Mouse (Mus musculus): ENCODE data around the gene Gins3. TPM values are rescaled to one million over a fixed set of nuclear protein-coding genes. Genes with fewer than 3 reads are reported as not detected.

Gins3 gene
- polyA plus RNA-seq, 1 experiment from 2014 or later: 32.1 TPM

DNA sequence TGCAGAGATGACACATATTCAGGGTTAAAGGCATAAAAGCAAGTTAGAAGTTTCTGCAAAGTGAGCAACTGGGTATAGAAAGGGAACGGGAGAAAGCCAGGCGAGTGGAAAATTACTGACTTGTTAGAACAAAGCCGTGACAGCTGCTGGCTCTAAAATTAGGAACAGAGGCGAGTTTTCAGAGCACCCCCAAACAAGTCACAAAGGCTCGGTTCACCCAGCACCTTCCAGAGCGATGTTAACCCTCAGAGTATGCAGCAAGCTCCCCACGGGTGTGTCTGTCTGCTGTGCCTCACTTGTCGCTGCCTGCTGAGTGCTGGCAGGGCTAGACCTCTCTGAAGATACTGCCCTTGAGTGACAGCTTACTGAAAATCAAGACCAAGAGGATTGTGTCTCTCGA is 26.0 kb upstream of the Gins3 start:
- 66% methylated on average over 9 of the region's 9 CpGs for WGBS

DNA sequence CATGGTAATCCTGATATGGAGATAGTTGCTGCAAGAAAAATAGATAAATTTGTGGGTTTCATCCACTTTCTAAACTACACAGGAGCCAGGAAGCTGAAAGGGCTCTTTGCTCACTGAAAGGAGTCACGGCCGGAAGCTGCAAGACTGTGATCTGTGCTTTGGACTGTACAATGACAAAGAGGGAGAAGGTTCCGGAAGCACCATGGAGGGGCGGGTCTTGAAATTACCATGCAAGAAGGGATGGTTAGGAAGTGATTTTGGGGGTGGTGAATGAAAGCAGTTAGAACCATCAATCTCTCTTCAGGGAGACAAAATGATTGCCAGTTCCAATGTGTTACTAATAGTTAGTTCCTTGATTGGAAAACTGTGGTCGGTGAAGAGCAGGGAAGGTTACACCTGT is 23.8 kb upstream of the Gins3 start:
- H3K27me3 ChIP-seq (ENCODE audit: low read depth, poor library complexity, severe bottlenecking): peaks cover 5% of the 10 kb centered on the region; the same call in 1 of the 2 replicates
- H3K9me3 ChIP-seq (replicated peaks): no peaks in the 10 kb centered on the region
- WGBS: 87% methylated on average over 5 of the region's 5 CpGs
- no peak overlapping the region for H3K4me3 ChIP-seq
- H3K36me3 ChIP-seq: no peaks in the 10 kb centered on the region
- no peaks in the 10 kb centered on the region for H3K4me1 ChIP-seq
- no peak for DNase-seq (ENCODE audit: low spot score)
- H3K27ac ChIP-seq: no peak overlapping the region

More for the DNA sequence above, 26.0 kb upstream of the Gins3 start:
- no peaks in the 10 kb centered on the region for H3K9me3 ChIP-seq (replicated peaks)
- no peak overlapping the region for H3K27ac ChIP-seq
- no peak overlapping the region for H3K4me3 ChIP-seq
- no peak for DNase-seq (ENCODE audit: low spot score)
- H3K27me3 ChIP-seq (ENCODE audit: low read depth, poor library complexity, severe bottlenecking): 0 out of 2 replicates have a peak, but pooled peaks cover 2% of the 10 kb centered on the region
- no peaks in the 10 kb centered on the region for H3K4me1 ChIP-seq
- no peaks in the 10 kb centered on the region for H3K36me3 ChIP-seq

DNA sequence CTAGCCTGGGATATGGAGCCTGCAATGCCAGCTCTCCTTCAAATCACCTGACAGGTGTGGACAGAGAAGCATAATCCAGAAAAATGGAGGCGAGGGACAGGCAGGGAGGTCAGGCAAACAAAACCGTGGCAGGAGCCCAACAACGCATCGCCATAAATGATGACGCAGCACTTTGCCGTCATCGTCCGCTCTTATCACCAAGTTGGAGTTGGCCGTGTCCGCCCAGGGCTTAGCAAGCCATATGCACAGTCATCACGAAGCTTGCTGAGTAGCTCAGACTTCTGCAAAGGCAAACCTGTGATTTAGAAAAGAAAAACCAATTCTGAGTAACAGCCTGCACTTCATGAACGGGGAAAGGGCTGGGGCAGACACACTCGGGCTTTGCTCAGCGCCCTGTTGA is 22.5 kb upstream of the Gins3 start:
- 87% methylated on average over 14 of the region's 14 CpGs for WGBS
- H3K4me3 ChIP-seq: no peak overlapping the region
- H3K9me3 ChIP-seq (replicated peaks): no peaks in the 10 kb centered on the region
- H3K27ac ChIP-seq: no peak overlapping the region
- DNase-seq (ENCODE audit: low spot score): no peak
- H3K27me3 ChIP-seq (ENCODE audit: low read depth, poor library complexity, severe bottlenecking): peaks cover 5% of the 10 kb centered on the region; the same call in 1 of the 2 replicates
- H3K36me3 ChIP-seq: no peaks in the 10 kb centered on the region
- H3K4me1 ChIP-seq: no peaks in the 10 kb centered on the region

DNA sequence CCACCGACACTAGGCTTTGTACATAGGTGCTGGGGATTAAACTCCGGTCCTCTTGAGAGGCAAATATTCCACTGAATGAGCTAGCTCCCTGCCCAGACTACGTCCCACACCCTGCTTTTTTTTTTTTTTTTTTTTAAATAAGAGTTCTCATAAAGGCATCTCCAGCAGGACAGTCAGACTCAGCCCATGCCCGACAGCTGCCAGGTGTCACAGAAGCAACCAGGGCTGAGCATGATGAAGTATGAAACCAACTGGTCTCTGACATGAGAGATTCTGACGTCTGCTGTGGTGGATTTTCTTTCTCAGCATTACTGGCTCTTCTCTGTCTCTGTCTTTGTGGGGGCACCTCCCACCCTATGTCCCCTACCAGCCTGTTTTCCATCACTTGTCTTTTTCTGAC is 21.5 kb upstream of the Gins3 start:
- H3K27me3 ChIP-seq (ENCODE audit: low read depth, poor library complexity, severe bottlenecking): peaks cover 5% of the 10 kb centered on the region; the same call in 1 of the 2 replicates
- no peak overlapping the region for H3K4me3 ChIP-seq
- no peak overlapping the region for H3K27ac ChIP-seq
- WGBS: 78% methylated on average over 5 of the region's 5 CpGs
- no peaks in the 10 kb centered on the region for H3K4me1 ChIP-seq
- H3K9me3 ChIP-seq (replicated peaks): no peaks in the 10 kb centered on the region
- H3K36me3 ChIP-seq: no peaks in the 10 kb centered on the region
- DNase-seq (ENCODE audit: low spot score): no peak

DNA sequence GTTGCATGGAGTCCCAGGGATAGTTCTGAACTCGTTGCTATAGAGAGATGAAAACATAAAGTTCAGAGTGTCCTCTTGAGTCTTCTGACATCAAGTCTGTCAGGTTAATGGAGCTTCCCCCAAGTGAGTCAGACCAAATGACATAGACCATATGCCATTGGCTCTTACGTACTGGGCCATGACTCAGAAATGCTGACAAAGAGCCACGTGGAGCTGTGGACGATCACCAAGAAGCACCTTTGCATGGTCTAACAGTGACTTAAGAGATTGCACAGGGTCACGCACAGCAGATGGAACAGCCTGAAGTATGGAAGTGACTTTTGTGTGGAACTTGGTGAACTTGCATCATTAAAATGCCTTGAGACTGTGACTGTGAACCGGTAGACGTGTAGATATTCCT is 16.9 kb upstream of the Gins3 start:
- Histone ChIP-seq H3K4me3 (no peak overlapping the region), H3K9me3 (replicated peaks) (no peaks in the 10 kb centered on the region), H3K36me3 (no peaks in the 10 kb centered on the region), H3K27me3 (ENCODE audit: low read depth, poor library complexity, severe bottlenecking) (peaks cover 5% of the 10 kb centered on the region; the same call in 1 of the 2 replicates), H3K27ac (no peak overlapping the region), H3K4me1 (no peaks in the 10 kb centered on the region)
- 94% methylated on average over 7 of the region's 7 CpGs for WGBS
- DNase-seq (ENCODE audit: low spot score): no peak

DNA sequence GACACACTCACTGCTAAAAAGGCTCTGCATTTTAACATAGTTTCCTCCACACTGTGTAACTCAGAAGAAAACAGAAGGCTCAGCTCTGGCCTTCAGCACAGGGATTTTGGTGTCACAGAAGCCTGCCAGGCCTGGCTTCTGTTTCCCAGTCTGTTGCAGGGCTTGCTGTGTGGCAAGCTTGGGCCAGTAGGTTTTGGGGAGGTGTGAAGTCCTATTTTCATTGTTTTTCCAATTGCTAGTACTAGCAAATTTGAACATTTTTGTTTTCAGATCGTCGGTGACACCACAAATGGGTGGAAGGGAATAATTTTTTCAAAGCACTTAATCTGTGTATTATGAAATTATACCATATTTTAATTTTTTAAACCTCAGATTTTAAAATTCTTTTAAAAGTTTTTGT is 13.2 kb upstream of the Gins3 start:
- Histone ChIP-seq H3K4me3 (no peak overlapping the region), H3K27ac (no peak overlapping the region), H3K27me3 (ENCODE audit: low read depth, poor library complexity, severe bottlenecking) (no peaks in the 10 kb centered on the region), H3K4me1 (no peaks in the 10 kb centered on the region), H3K36me3 (no peaks in the 10 kb centered on the region), H3K9me3 (replicated peaks) (no peaks in the 10 kb centered on the region)
- 94% methylated on average over 2 of the region's 2 CpGs for WGBS
- no peak for DNase-seq (ENCODE audit: low spot score)

DNA sequence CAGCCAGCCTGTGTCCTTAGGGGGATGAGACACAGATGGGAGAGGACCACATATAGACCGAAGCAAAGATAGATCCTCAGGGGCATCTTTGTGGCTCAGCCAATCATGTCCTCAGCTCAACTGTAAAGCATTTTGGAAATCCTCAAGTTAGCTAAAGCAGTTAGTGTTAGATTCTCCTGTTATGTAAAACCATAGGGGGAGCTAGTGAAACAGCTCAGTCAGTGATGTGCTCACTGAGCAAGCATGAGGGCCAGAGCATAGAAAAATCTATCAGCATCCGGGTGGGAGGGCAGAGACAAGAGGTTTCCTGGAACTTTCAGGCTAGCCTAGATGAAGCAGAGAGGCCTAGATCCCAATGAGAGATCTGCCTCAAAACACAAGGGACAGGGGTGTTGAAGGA is 8.4 kb upstream of the Gins3 start:
- DNase-seq (ENCODE audit: low spot score): no peak
- no peaks in the 10 kb centered on the region for H3K9me3 ChIP-seq (replicated peaks)
- no peak overlapping the region for H3K27ac ChIP-seq
- no peaks in the 10 kb centered on the region for H3K36me3 ChIP-seq
- WGBS: 94% methylated on average over 2 of the region's 2 CpGs
- H3K27me3 ChIP-seq (ENCODE audit: low read depth, poor library complexity, severe bottlenecking): no peaks in the 10 kb centered on the region; the same call in 1 of the 2 replicates
- H3K4me3 ChIP-seq: no peak overlapping the region
- no peaks in the 10 kb centered on the region for H3K4me1 ChIP-seq

DNA sequence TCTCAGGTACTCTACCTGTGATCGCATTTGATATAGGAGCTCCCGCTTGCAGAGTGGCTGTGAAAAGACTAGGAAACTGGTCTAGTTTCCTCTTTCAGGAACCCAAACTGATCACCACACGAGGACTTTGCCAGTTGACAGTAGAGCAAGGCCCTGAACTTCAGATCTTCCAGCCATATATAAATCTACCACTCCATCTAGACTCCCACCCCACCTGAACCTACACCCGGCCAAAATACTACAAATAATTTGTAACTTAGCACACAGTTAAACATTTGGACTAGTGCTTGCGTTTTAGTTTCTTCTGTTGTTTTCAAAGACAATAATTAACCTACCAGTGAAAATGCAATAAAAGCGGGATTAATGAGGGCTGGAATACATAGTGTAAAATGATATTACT is 413 bp upstream of the Gins3 start:
- Histone ChIP-seq H3K4me3 (peak overlapping the region; percentile 85), H3K9me3 (replicated peaks) (no peaks in the 10 kb centered on the region), H3K4me1 (peaks cover 11% of the 10 kb centered on the region), H3K27me3 (ENCODE audit: low read depth, poor library complexity, severe bottlenecking) (peaks cover 4% of the 10 kb centered on the region; the same call in 1 of the 2 replicates), H3K36me3 (peaks cover 5% of the 10 kb centered on the region; the same call in 1 of the 2 replicates), H3K27ac (peak overlapping the region; percentile 86; the same call in 1 of the 2 replicates)
- no peak for DNase-seq (ENCODE audit: low spot score)
- 88% methylated on average over 6 of the region's 6 CpGs for WGBS

DNA sequence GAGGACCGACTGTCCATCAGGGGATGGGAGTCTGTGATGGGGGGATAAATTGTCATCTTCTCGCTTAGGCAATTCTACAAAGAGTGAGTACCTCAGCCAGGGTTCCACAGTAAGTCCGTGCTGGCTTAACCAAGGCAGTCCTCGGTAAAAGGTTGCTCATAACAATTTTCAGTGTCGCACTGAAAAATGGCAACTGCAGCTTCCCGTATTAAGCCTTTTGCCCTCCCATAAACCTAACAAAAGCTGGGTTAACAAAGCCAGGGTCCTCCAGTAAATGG is 749 bp downstream of the Gins3 start:
- peak overlapping the region; percentile 86 for H3K27ac ChIP-seq
- H3K4me3 ChIP-seq: peak overlapping the region; percentile 85
- H3K4me1 ChIP-seq: peaks cover 11% of the 10 kb centered on the region
- 6% methylated on average over 6 of the region's 6 CpGs for WGBS
- 0 out of 2 replicates have a peak, but pooled peaks cover 4% of the 10 kb centered on the region for H3K27me3 ChIP-seq (ENCODE audit: low read depth, poor library complexity, severe bottlenecking)
- no peak for DNase-seq (ENCODE audit: low spot score)
- no peaks in the 10 kb centered on the region for H3K9me3 ChIP-seq (replicated peaks)
- peaks cover 14% of the 10 kb centered on the region; the same call in 1 of the 2 replicates for H3K36me3 ChIP-seq

DNA sequence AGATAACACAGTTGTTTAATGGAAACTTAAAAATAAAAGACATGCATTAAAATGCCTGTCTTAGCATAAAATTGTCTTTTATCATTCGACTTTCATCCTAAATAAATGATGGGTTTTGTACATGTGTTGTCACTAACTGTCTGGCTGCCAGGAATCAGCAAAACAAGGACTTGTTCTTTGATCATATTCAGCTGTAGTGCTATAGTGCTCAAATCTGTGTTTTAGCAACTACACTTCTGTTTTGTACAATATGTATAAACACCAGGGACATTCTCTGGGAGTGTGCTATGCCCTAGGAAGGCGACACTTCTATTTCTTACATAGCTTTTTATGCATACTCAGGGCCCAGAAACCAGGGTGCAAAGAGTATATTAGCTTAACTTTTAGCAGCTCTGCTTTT is 11.7 kb downstream of the Gins3 start:
- WGBS: 91% methylated on average over 2 of the region's 2 CpGs
- Histone ChIP-seq H3K4me1 (no peaks in the 10 kb centered on the region), H3K36me3 (peaks cover 47% of the 10 kb centered on the region), H3K9me3 (replicated peaks) (no peaks in the 10 kb centered on the region), H3K27ac (no peak overlapping the region), H3K27me3 (ENCODE audit: low read depth, poor library complexity, severe bottlenecking) (no peaks in the 10 kb centered on the region), H3K4me3 (no peak overlapping the region)
- no peak for DNase-seq (ENCODE audit: low spot score)

DNA sequence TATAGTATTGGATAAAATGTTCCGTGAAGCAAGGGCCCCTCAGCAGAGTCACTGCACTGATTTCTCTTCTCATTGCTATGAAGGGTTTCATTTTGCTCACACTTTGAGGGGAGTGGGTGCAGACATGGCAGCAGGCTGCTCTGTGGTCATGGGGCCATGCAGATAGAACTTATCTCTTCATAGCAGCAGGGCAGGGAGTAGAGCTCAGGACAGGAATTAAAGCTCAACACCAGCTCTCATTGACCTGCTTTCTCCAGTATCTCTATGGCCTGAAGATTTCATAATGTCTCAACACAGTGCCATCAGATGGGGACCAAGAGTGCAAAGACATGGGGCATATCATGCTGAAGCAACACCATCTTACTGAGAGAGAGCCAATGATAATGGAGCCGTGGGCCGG is 15.0 kb downstream of the Gins3 start:
- 86% methylated on average over 3 of the region's 3 CpGs for WGBS

DNA sequence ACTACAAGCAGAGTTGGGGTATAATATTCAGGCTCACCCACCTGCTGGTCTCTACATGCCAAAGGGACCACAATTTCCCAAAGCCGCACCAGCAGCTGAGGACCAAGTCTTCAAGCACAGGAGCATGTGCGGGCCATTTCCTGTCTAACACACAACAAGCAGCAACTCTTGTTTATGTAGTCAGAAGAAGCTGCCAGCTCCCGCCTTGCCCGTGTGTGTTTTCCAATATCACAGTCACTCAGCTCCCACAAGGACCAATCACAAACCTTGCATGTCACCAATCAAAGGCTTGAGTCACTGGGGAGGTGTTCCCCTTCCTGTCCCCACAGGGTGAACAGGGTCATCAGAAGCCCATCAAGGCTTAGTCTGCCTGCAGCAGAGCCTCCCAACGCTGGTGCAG is 20.1 kb downstream of the Gins3 start:
- Histone ChIP-seq H3K4me3 (no peak overlapping the region), H3K36me3 (no peaks in the 10 kb centered on the region), H3K4me1 (0 out of 2 replicates have a peak, but pooled peaks cover 1% of the 10 kb centered on the region), H3K27ac (no peak overlapping the region), H3K27me3 (ENCODE audit: low read depth, poor library complexity, severe bottlenecking) (no peaks in the 10 kb centered on the region), H3K9me3 (replicated peaks) (no peaks in the 10 kb centered on the region)
- no peak for DNase-seq (ENCODE audit: low spot score)
- 82% methylated on average over 5 of the region's 5 CpGs for WGBS

More for the DNA sequence above, 15.0 kb downstream of the Gins3 start:
- DNase-seq (ENCODE audit: low spot score): no peak
- H3K4me3 ChIP-seq: no peak overlapping the region
- no peaks in the 10 kb centered on the region for H3K4me1 ChIP-seq
- H3K27me3 ChIP-seq (ENCODE audit: low read depth, poor library complexity, severe bottlenecking): no peaks in the 10 kb centered on the region
- peaks cover 24% of the 10 kb centered on the region for H3K36me3 ChIP-seq
- H3K9me3 ChIP-seq (replicated peaks): no peaks in the 10 kb centered on the region
- no peak overlapping the region for H3K27ac ChIP-seq

DNA sequence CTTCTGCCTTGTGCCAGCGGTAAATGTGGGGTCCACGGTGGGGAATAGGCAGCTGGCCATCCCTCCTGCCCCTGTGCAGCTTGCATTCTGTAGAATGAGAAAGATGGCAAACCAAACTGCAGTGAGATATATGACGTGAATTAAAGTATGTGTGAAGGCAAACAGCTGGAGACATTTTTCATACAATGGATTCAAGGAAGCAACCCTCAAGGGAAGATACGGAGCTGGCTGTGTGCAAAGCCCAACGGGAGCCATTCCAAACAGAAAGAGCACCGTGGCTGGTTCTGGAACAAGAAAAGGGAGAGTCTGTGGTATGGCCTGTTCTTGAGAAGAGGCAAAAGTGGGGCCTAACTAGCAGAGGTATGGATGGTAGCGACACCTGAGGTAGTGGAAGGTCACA is 22.6 kb downstream of the Gins3 start:
- no peak for DNase-seq (ENCODE audit: low spot score)
- no peak overlapping the region for H3K4me3 ChIP-seq

DNA sequence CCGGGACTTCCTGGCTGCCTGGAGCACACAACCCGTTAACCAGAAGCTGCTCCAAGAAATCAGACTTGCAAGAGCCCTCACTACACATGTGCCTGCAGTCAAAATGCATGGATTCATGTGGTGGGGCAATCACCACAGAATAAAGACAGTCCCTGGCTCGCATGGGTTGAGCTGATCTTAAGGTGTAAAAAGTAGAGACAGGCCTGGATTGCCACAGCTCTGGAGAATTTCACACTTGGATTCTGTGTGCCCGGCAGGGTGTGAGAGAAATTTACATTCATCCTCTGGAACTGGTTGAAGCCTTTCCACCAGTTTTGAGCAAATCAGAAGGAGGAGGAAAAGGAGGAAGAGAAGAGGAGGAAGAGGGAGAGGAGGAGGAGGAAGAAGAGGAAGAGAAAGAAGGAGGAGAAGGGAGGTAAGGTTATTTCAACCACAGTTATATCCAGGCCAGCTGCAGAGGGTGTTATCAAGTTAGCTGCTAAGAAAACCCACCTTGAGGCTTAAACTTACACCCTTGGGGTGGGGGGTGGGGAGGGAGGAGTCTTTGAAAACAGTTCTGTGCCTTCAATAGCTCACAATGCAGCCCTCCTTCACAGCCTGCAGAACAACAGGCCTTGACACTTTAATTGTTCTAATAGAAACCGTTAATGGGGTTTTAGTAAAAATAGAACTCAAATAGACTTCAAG is 23.2 kb downstream of the Gins3 start:
- Histone ChIP-seq H3K27ac (no peak overlapping the region), H3K4me3 (no peak overlapping the region), H3K9me3 (replicated peaks) (no peaks in the 10 kb centered on the region), H3K27me3 (ENCODE audit: low read depth, poor library complexity, severe bottlenecking) (no peaks in the 10 kb centered on the region), H3K4me1 (0 out of 2 replicates have a peak, but pooled peaks cover 3% of the 10 kb centered on the region), H3K36me3 (no peaks in the 10 kb centered on the region)
- DNase-seq (ENCODE audit: low spot score): no peak
- 37% methylated on average over 5 of the region's 5 CpGs for WGBS

More for the DNA sequence above, 22.6 kb downstream of the Gins3 start:
- H3K4me1 ChIP-seq: 0 out of 2 replicates have a peak, but pooled peaks cover 3% of the 10 kb centered on the region
- H3K27me3 ChIP-seq (ENCODE audit: low read depth, poor library complexity, severe bottlenecking): no peaks in the 10 kb centered on the region
- H3K27ac ChIP-seq: no peak overlapping the region
- H3K9me3 ChIP-seq (replicated peaks): no peaks in the 10 kb centered on the region
- H3K36me3 ChIP-seq: no peaks in the 10 kb centered on the region
- 78% methylated on average over 7 of the region's 7 CpGs for WGBS
